Mouse (Mus musculus): ENCODE measurements around the gene Gm14151.
"Not testable (repeated sequence)": the region's sequence is repeated elsewhere in the genome, so short reads cannot be mapped to it uniquely, and the experiment has no call there.

The Gm14151 gene

DNA sequence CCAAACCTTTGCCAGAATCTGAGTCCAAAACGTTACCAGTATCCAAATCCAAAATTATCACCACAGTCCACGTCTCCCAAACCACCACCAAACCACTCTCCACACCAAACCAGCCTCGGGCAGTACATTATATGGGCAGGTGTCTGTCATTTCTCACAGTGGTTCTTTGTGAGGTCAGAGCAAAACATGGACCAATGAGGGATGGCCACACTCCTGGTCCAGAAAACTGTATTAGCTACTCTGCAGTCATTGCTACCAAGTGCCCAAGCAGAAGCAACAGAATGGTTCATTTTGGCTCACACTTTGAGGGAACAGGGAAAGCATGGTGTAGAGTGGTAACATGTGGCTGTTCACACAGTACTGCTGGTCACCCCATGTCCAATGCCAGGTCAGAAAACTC lies at the start of gene Gm14151:
Gene Gm14151, minus strand, starts transcription at position 101 of the 400 bp plus-strand sequence.
- DNase-seq: not testable (repeated sequence)

DNA sequence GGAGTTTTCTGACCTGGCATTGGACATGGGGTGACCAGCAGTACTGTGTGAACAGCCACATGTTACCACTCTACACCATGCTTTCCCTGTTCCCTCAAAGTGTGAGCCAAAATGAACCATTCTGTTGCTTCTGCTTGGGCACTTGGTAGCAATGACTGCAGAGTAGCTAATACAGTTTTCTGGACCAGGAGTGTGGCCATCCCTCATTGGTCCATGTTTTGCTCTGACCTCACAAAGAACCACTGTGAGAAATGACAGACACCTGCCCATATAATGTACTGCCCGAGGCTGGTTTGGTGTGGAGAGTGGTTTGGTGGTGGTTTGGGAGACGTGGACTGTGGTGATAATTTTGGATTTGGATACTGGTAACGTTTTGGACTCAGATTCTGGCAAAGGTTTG lies 5.8 kb upstream of the Gm14151 start, which contains the start of gene Gm14147:
Gene Gm14147, plus strand, starts transcription at position 301 of the 400 bp plus-strand sequence.
- DNase-seq: not testable (repeated sequence)

DNA sequence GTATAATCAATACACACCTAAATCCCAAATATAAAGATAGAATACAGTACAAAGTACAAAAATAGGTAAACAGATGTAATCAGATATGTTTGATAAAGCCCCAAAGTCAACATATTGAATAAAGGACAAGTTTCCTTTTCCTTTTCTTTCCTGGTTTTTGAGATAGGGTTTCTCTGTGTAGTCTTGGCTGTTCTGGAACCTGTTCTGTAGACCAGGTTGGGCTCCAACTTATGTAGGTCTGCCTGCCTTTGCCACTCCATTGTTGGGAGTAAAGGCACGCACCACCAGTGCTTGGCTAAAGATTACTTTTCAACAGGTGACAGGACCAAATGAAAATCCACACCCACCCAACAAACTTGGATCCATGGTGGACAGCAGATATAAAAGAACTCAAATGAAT lies 35.5 kb downstream of the Gm14151 start:
- no peak for DNase-seq

DNA sequence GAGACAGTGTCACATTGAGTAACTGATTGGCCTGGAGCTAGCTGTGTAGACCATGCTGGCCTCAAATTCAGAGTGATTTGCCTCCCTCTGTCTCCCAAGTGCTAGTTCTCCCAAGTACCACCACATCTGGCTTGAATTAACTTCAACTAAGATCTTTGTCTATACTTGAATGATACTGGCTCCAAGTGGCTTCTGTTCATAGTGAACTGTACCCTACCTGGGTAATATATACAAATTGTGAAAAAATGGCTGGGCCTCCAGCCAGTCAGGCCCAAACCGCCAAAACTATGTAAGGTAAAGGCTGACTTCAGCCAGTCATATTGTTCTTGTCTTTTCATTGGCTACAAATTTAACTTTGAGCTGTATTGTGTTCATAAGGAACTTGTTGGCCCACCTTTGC lies 51.7 kb downstream of the Gm14151 start:
- DNase-seq: no peak

DNA sequence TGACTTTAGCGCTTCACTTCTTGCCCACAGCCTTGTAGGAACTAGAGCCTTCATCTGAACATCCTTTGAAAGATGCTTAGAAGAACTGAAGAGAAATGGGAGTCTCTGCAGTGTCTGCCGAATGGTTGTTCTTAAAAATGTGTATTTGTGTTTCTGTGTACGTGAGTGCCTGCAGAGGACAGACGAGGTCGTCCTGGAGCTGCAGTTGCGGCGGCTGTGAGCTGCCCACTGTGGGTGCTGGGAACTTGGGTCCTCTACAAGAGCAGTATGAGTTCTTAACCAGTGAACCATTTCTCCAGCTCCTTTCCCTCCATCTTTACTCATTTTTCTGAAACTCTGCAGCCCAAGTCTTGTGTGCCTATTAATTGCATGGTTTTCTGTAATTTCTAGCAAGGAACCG lies 52.4 kb downstream of the Gm14151 start:
- no peak for DNase-seq

DNA sequence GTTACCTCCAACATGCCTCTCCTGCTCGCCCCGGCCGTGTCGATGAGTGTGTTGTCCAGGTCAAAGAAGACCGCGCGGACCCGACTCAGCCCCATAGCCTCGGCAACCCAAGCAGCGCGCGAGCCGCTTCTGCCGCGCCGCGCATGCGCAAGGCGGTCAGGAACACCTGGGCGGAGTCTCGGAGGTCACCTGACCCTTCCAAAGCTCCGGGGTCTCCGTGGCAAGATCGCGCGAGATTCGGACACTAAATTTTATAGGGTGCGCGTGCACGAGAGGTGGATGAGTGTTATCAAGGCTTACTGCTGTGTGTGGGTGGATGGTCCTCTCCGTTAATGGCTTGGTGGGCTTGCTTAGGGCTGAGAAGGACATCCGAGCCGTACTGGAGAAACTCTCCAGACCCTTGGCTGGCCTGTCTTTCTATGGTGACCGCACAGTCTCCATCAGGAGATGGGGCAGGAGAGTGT lies 52.9 kb downstream of the Gm14151 start, which contains the start of the genes Ninl and Nanp:
Gene Ninl, minus strand, starts transcription at position 151 of the 464 bp plus-strand sequence.
Gene Nanp, minus strand, starts transcription at position 167 of the 464 bp plus-strand sequence.
- peak; percentile 93 to 94 for DNase-seq

DNA sequence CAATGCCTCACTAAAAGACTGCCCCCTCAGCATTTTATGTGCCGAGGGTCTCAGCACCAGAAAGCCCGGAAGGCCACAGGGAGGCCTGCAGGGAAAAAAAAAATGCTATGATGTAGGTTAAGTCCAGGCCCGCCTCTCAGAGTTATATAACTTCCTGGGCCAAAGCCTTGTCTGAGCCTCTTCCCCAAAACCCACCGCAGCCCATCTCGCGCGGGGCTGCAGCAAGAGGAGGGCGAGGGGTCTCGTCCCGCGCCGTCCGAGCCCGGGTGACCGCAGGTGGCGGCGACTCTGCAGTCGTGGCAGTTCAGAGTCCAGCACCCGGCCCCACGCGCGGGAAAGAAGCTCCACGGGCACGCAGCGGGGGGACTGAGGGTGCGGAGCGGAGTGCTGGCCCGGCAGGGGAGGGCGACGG lies 53.3 kb downstream of the Gm14151 start:
- DNase-seq: peak in 1 of 2 experiments; percentile 39

DNA sequence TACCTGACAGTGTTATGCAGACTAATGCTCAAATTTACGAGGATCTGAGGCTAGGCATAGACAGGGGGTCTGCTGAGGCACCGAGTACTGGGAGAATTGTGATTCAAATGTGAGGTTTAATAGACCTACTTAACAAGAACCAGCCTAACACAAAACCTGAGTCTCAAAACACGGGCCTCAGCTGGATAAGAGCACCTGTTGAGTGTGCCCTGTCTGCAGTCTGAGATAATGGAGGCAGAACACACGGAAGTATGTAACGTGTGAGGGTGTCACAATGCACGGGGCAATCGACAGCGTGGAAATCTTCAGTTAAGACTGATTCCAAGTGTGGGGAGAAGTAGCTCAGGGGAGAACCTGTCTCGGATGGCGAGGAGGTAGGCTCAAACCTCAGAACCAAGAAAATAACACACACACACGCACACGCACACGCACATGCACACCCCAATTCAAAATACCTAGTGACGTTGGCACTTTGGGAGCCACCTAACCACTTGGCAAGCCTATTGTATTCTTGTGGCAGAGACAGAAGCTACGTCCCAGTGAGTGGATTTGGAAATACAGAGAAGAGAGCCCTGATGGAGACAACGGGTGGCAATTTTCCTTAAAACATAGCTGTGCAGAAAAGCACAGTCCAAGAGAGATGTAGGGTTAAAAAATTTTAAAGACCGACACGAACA lies 54.1 kb downstream of the Gm14151 start:
- DNase-seq: no peak

DNA sequence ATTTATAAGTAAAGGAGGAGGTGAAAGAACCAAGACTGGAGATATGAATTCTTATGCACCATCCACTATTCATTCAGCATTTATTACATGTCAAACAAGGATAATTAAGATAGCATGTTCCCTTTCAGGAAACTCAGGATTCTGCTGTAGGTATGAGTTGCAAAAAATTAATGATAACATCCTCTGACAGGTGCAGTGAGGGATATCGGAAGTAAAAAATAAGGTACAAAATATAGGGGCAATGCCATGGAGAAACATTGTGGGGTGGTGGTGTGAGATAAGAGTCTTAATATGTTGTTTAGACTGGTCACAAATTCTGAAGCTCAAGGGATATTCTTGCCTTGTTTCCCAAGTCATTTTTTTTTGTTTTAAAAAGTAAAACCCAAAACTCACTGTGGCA lies 54.9 kb downstream of the Gm14151 start:
- no peak for DNase-seq
